Mouse (Mus musculus): ENCODE measurements at regions not wholly inside any gene's neighbourhood (a gene's known extent, or its start where the extent isn't known, plus 50 kb on each side); places are given as distances from the start of the nearest gene placed in this dataset.

- TF ChIP-seq GATA1 (IDR thresholded peaks at IDR 0.05; ENCODE audit: borderline replicate concordance, low read length) (no peak), FLI1 (IDR thresholded peaks at IDR 0.05; ENCODE audit: low read length) (no peak)
Observed at GRCm38 (mm10) chr11:31771491-31772439, 100.1 kb upstream of the Bod1 start.
